Mouse (Mus musculus) thymus, adult 2 months (tissue): ENCODE results near the gene Fhit. TPM values are rescaled to one million over a fixed set of nuclear protein-coding genes. Genes with fewer than 3 reads are reported as not detected.

Experiments used
- DNase-seq: peaks from one replicate; pipeline ENCODE4 v3.0.0; 2021
- H3K27ac ChIP-seq: fragments of 200-500 bp; 2 replicates; pipeline ENCODE4 v1.5.1; 2012; ENCODE audit warnings: low read length, control low read depth; ENCODE audit not compliant: control insufficient read depth, insufficient read depth
- H3K27me3 ChIP-seq: fragments of 200-500 bp; 2 replicates; pipeline ENCODE4 v1.6.1; 2012; ENCODE audit warnings: mild to moderate bottlenecking, low read length, moderate library complexity, mixed read lengths; ENCODE audit not compliant: control insufficient read depth, insufficient read depth
- H3K36me3 ChIP-seq: fragments of 200-500 bp; 2 replicates; pipeline ENCODE4 v1.6.1; 2012; ENCODE audit warnings: mild to moderate bottlenecking, low read length, moderate library complexity; ENCODE audit not compliant: control insufficient read depth, insufficient read depth
- H3K4me1 ChIP-seq: fragments of 200-500 bp; replicated peaks from 2 replicates; pipeline ENCODE4 v1.6.1; 2012; ENCODE audit warnings: low read length; ENCODE audit not compliant: control insufficient read depth, insufficient read depth
- H3K4me3 ChIP-seq: fragments of 200-500 bp; 2 replicates; pipeline ENCODE4 v1.5.1; 2012; ENCODE audit warnings: mild to moderate bottlenecking, low read length, control low read depth, moderate library complexity; ENCODE audit not compliant: control insufficient read depth, insufficient read depth
- CTCF ChIP-seq: fragments of 200-500 bp; IDR thresholded peaks from 2 replicates; pipeline ENCODE4 v1.5.1; 2012; ENCODE audit warnings: mild to moderate bottlenecking, control low read depth, low read length, moderate library complexity, borderline replicate concordance; ENCODE audit not compliant: control insufficient read depth, poor library complexity, insufficient read depth; ENCODE audit errors: extremely low read depth
- POLR2A ChIP-seq: fragments of 200-500 bp; IDR thresholded peaks from 2 replicates; pipeline ENCODE4 v1.6.1; 2012; ENCODE audit warnings: mild to moderate bottlenecking, low read length, control low read depth, moderate library complexity; ENCODE audit not compliant: control insufficient read depth, poor library complexity, insufficient read depth; ENCODE audit errors: extremely low read depth
- WGBS: fragments of 180-500 bp; shearing (Covaris S2); methylation state at CpG from one replicate; pipeline ENCODE4 v1.1.7; 2018; 5-methylcytosine and 5-hydroxymethylcytosine counted together
- polyA plus RNA-seq: library from polyadenylated mRNA; depleted of rRNA; stranded (reverse); fragments of >200 nt; gene quantifications from 2 replicates; pipeline ENCODE4 v1.2.3, GENCODE M21; 2012

Fhit gene
- polyA plus RNA-seq, 1 experiment: 5.4 TPM

DNA sequence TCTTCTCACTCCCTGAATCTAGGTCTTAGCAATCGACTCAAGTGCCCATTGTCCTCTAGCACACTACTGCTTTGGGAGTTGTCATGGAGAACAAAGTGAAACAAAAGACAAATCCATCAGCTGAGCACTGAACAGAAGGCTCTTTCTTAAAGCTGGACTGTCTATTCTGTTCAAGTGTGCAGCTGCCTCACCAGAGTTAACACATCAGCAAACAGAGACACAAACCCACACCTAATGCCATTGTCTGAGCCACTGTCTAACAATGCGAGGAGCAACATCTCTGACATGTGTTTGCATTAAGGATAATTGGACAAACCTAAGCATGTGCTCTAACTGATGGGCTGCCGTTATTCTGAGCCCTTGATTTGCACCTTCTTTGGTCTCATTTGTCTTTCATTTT lies 738.3 kb downstream of the Fhit start:
- H3K4me3 ChIP-seq: no peak overlapping the region
- H3K36me3 ChIP-seq: no peaks in the 10 kb centered on the region
- H3K4me1 ChIP-seq: no peaks in the 10 kb centered on the region
- no peak for TF ChIP-seq CTCF
- TF ChIP-seq POLR2A: no peak
- 94% methylated on average over 3 of the region's 3 CpGs for WGBS
- no peak for DNase-seq
- H3K27ac ChIP-seq: no peak overlapping the region
- no peaks in the 10 kb centered on the region for H3K27me3 ChIP-seq

DNA sequence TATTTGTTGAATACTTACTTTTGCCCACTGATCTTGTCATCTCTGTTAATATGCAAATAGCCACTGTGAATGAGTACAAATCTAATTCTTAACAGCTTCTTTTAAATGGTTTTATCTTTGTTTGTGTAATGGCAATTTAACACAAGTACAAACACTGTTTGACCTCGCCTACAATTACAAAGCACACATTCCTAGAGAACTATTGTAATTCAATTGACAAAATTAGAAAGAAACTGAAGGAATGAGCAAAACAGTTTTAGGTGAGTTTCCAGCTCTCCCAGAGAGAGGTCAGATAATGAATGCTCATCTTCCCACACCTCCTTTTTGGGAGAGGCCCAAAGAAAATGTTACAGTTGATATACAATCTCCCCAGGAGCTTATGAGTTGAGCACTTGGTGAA lies 739.6 kb downstream of the Fhit start:
- WGBS: 87% methylated on average over 1 of the region's 1 CpGs
- no peaks in the 10 kb centered on the region for H3K27me3 ChIP-seq
- DNase-seq: no peak
- no peaks in the 10 kb centered on the region for H3K36me3 ChIP-seq
- no peaks in the 10 kb centered on the region for H3K4me1 ChIP-seq
- no peak overlapping the region for H3K4me3 ChIP-seq
- no peak for TF ChIP-seq POLR2A
- no peak for TF ChIP-seq CTCF
- no peak overlapping the region for H3K27ac ChIP-seq

DNA sequence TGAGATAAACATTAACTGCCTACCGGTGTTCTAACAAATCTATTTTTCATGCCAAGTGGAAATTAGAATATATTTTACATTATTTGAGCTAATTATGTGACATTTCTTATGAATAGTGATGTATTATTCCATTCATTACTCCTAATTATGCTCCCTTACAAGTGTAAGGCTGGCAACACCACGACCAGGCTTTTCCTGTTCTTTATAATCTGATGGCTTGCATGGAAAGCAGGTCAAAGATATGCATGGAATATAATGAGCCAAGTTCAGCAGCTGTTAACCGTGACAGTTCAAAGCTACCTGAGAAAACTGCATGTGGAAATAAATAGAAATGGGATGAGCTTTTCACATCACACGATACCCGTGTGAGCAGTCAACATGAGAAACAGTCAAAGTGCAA lies 746.8 kb downstream of the Fhit start:
- Histone ChIP-seq H3K4me1 (no peaks in the 10 kb centered on the region), H3K27ac (no peak overlapping the region), H3K4me3 (no peak overlapping the region), H3K36me3 (no peaks in the 10 kb centered on the region), H3K27me3 (no peaks in the 10 kb centered on the region)
- 95% methylated on average over 5 of the region's 5 CpGs for WGBS
- no peak for TF ChIP-seq CTCF
- DNase-seq: no peak

DNA sequence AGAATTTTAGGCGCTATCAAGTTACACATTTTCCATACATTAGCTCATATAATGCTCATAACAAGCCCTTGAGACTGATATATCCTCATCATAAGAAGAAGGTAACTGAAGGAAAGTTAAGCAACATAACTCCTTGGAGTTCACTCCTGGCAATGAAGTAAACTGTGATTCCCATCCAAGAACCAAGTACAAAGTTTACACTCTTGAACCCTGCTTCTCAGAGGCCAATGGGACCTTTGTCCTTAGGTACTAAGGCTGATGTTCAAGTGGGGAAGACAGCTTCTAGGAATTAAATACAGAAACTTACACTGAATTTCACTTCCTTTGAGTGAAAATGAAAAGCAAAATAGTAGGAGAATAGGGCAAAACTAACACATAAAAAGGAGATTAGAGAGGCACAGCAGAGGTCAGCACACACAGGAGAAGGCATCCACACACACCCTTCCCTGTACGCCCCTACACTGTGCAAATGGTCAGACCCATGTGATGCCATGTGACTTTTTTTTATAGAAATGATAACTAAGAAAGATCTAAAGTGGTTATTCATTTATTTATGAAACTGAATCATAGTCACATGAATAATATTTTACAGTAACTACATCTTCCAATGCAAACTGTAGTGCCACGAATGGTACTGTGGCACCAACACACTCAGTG lies 752.4 kb downstream of the Fhit start:
- 95% methylated on average over 3 of the region's 3 CpGs for WGBS
- no peaks in the 10 kb centered on the region for H3K36me3 ChIP-seq
- DNase-seq: no peak
- no peaks in the 10 kb centered on the region for H3K27me3 ChIP-seq
- TF ChIP-seq CTCF (no peak), POLR2A (no peak)
- no peak overlapping the region for H3K4me3 ChIP-seq
- no peaks in the 10 kb centered on the region for H3K4me1 ChIP-seq
- no peak overlapping the region for H3K27ac ChIP-seq

DNA sequence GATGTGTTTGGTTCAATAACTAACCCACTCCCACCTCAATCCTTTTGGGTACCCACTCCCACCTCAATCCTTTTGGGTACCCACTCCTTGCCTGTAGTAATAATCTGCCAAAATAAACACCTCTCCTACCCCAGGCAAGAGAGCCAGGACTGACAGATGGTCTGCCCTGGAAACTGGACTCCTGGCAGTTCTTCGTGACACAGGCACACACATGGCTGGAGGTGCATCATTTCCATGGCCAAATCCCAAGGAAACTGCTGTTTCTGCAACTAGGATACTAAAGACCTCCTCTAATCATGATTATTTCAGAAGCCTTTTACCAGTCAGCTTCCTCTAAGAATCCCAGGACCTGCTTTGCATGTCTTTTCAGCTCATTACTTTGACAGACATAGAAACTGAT lies 756.5 kb downstream of the Fhit start:
- no peaks in the 10 kb centered on the region for H3K4me1 ChIP-seq
- H3K36me3 ChIP-seq: no peaks in the 10 kb centered on the region
- no peak overlapping the region for H3K4me3 ChIP-seq
- TF ChIP-seq CTCF: no peak
- TF ChIP-seq POLR2A: no peak
- DNase-seq: no peak
- 95% methylated on average over 1 of the region's 1 CpGs for WGBS
- H3K27me3 ChIP-seq: no peaks in the 10 kb centered on the region
- no peak overlapping the region for H3K27ac ChIP-seq

DNA sequence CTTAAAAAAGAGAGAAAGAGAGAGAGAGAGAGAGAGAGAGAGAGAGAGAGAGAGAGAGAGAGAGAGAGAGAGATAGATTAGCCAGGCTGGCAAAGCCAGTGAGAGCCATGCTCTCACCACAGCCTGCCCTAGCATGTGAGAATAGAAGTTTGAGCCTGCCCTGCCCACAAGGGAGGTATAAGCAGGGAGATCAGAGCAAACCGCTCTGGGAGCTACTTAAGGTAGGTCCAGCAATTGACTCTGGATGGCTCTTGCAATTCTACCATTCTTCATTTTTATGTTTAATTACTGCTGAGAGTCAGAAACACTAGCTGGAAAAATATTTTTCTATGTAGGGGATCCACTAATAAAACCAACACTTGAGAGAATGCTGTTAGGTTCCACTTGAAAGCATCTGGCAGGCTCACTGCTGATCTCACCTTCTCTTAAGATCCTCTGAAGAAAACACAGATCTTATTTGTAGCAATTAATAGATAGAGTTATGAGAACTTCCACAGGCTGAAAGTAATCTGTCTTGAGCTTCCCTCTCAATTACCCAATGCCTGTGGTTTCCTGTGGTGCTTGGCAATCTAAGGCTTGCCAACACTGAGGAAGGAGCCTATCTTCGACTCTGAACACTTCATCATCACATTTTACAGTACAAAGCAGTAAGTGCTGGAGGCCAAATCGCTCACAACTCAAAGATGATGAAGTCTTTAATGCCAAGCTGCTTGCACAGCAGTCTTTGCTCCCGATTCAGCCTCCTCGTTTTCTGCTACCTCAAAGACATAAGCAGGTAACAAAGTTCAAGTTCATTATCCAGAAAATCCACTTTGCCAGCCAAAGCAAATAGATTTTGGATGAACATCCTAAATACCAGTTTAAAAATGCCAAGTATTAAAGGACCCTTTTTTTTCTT lies 793.8 kb downstream of the Fhit start:
- Histone ChIP-seq H3K27ac (no peak overlapping the region), H3K4me1 (no peaks in the 10 kb centered on the region), H3K4me3 (no peak overlapping the region), H3K36me3 (no peaks in the 10 kb centered on the region), H3K27me3 (no peaks in the 10 kb centered on the region)
- 56% methylated on average over 5 of the region's 5 CpGs for WGBS
- TF ChIP-seq POLR2A (no peak), CTCF (no peak)
- DNase-seq: no peak
